Mouse (Mus musculus): ENCODE data around the gene AL731706.2. TPM values are rescaled to one million over a fixed set of nuclear protein-coding genes. Genes with fewer than 3 reads are reported as not detected.

AL731706.2 gene
- polyA plus RNA-seq, 1 experiment, result not detected

Other genes with a start within 250 kb of the AL731706.2 start
- gene Snap25, start 172.2 kb downstream of the AL731706.2 start, polyA plus RNA-seq (2012; rRNA removed), result 1.6 and 2.3 TPM in 2 replicates
- gene Slx4ip, start 5.5 kb upstream of the AL731706.2 start, polyA plus RNA-seq (2012; rRNA removed), result 2.5 and 3.0 TPM in 2 replicates
- 20.1 and 25.3 TPM in 2 replicates for gene AL731706.1, start 5.7 kb upstream of the AL731706.2 start, polyA plus RNA-seq (2012; rRNA removed)
- gene Mkks, start 5.7 kb upstream of the AL731706.2 start, polyA plus RNA-seq (2012; rRNA removed), result 10.1 and 11.2 TPM in 2 replicates
- gene Jag1, start 231.0 kb upstream of the AL731706.2 start, polyA plus RNA-seq (2012; rRNA removed), result 8.1 and 20.0 TPM in 2 replicates

All from urinary bladder, adult 2 months (tissue).